Comparison of ENCODE assay signal across 9 mouse cellular contexts in the genomic region with DNA sequence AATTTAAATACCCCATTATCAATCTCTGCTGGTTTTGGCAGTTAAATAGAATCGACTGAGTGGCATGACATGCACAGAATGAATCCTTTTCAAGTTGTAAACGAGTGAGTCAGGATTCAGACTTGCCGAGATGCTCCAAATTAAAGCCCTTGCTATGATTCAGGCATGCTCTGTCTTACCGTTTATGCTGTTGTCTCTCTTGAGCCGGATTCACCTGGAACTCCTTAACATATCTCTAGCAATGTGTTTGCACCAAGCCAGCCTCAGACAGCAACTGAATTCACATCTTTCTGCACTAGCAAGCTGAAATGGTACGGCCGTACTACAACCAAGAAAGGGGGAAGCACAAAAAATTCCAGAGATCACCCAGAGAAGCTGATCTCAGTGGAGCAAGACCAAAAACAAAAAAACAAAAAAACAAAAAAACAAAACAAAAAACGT.
DNase-seq lines count a peak whose midpoint lies in the region; ATAC-seq lines count a peak whose summit lies in the region.
"Had no signal": no experiment of that assay in that cellular context is flagged by ENCODE, and none has a peak within 500 bp of the region (broad histone marks: within the 10 kb centered on the region; RNA-seq: fewer than 3 reads in every experiment).

No protein-coding gene starts in this region.

- no peaks in the 10 kb centered on the region for H3K36me3 ChIP-seq in embryonic facial prominence, embryonic 13.5 days
- no peaks in the 10 kb centered on the region for H3K36me3 ChIP-seq in embryonic facial prominence, embryonic 10.5 days (replicated peaks)

- no peak overlapping the region for H3K4me3 ChIP-seq in embryonic facial prominence, embryonic 13.5 days
- H3K4me3 ChIP-seq in embryonic facial prominence, embryonic 10.5 days = no peak overlapping the region

- peak overlapping the region; percentile 12 for H3K4me2 ChIP-seq in embryonic facial prominence, embryonic 13.5 days

- no peak overlapping the region for H3K9ac ChIP-seq in embryonic facial prominence, embryonic 13.5 days

- H3K9me3 ChIP-seq in embryonic facial prominence, embryonic 13.5 days = no peaks in the 10 kb centered on the region
- H3K9me3 ChIP-seq in embryonic facial prominence, embryonic 10.5 days = no peaks in the 10 kb centered on the region

- DNase-seq in embryonic facial prominence, embryonic 10.5 days (ENCODE audit: low spot score) = no peak
- DNase-seq in right cerebral cortex, adult 18-20 months = peak; percentile 43
- no peak for DNase-seq in right cerebral cortex, postnatal 4 days
- DNase-seq in left cerebral cortex, postnatal 14 days (ENCODE audit: low spot score in 2 of 2) = peak; percentile 54 to 64
- no peak for DNase-seq in natural killer cell, adult 2 months (ENCODE audit: low spot score in 2 of 2)
- no peak for DNase-seq in cerebellum, adult 11 months
- DNase-seq in thymus, postnatal 25 days = no peak
- DNase-seq: adrenal gland, adult 8-10 months had no signal

- H3K27me3 ChIP-seq in embryonic facial prominence, embryonic 13.5 days = no peaks in the 10 kb centered on the region
- no peaks in the 10 kb centered on the region for H3K27me3 ChIP-seq in embryonic facial prominence, embryonic 10.5 days (replicated peaks; ENCODE audit: low read depth, poor library complexity, severe bottlenecking)

- peak overlapping the region; percentile 29; the same call in 1 of the 2 replicates for H3K27ac ChIP-seq in embryonic facial prominence, embryonic 13.5 days
- H3K27ac ChIP-seq in embryonic facial prominence, embryonic 10.5 days (replicated peaks) = no peak overlapping the region

- no peak for ATAC-seq in embryonic facial prominence, embryonic 13.5 days (ENCODE audit: insufficient number of reproducible peaks, insufficient read depth, low FRiP score, low TSS enrichment, low read depth)

- peaks cover 24% of the 10 kb centered on the region for H3K4me1 ChIP-seq in embryonic facial prominence, embryonic 13.5 days
- H3K4me1 ChIP-seq in embryonic facial prominence, embryonic 10.5 days = peaks cover 28% of the 10 kb centered on the region

- intact Hi-C loops in left cerebral cortex, postnatal 14 days (cut with DNase I) = loop anchor here (5.0 kb wide), 2 partner anchors 112 to 217 kb away; no protein-coding TSS in a partner anchor

- 20% methylated on average over 8 of the region's 8 CpGs for WGBS in embryonic facial prominence, embryonic 13.5 days
- WGBS in embryonic facial prominence, embryonic 10.5 days = 42% methylated on average over 8 of the region's 8 CpGs

Comparison
In these comparisons a context has a peak if more than half of its experiments do, and no peak if none do; other contexts are left out.
1. DNase-seq: peak in right cerebral cortex, adult 18-20 months (single experiment) and left cerebral cortex, postnatal 14 days (2 of 2); none in embryonic facial prominence, embryonic 10.5 days (single experiment), right cerebral cortex, postnatal 4 days (single experiment), natural killer cell, adult 2 months (0 of 2), cerebellum, adult 11 months (single experiment) and thymus, postnatal 25 days (single experiment).